Comparison of ENCODE assay signal across 24 mouse cellular contexts in genomic region chr1:132011785-132012184, GRCm38 (mm10). TPM values are rescaled to one million over a fixed set of nuclear protein-coding genes. Genes with fewer than 3 reads are reported as not detected.
DNase-seq lines count a peak whose midpoint lies in the region; ATAC-seq and TF ChIP-seq lines count a peak whose summit lies in the region.
"Had no signal": no experiment of that assay in that cellular context is flagged by ENCODE, and none has a peak within 500 bp of the region (broad histone marks: within the 10 kb centered on the region; RNA-seq: fewer than 3 reads in every experiment).

No protein-coding gene starts in this region.

- no peak for TF ChIP-seq EP300 in liver, postnatal 0 days (IDR thresholded peaks at IDR 0.05; ENCODE audit: low read depth)

- H3K9ac ChIP-seq in liver, postnatal 0 days (replicated peaks), result no peak overlapping the region
- H3K9ac ChIP-seq: embryonic facial prominence, embryonic 13.5 days; forebrain, embryonic 12.5 days; heart, embryonic 15.5 days; hindbrain, embryonic 13.5 days had no signal

- no peak for ATAC-seq in CD4-positive, CD25-positive, alpha-beta regulatory T cell, adult 4 months
- ATAC-seq in liver, postnatal 0 days, result no peak
- ATAC-seq in inflammation-experienced regulatory T-cells, adult 6 months, result no peak
- ATAC-seq: forebrain, embryonic 16.5 days; hindbrain, postnatal 0 days; Patski had no signal

- H3K27ac ChIP-seq in liver, postnatal 0 days (ENCODE audit: low read depth), result no peak overlapping the region
- H3K27ac ChIP-seq: embryonic facial prominence, embryonic 13.5 days; forebrain, embryonic 12.5 days; heart, embryonic 15.5 days; hindbrain, embryonic 13.5 days; hindbrain, postnatal 0 days had no signal

- no peak overlapping the region for H3K4me3 ChIP-seq in liver, postnatal 0 days (ENCODE audit: low read depth, low read length)
- H3K4me3 ChIP-seq: embryonic facial prominence, embryonic 13.5 days; forebrain, embryonic 12.5 days; heart, embryonic 15.5 days; hindbrain, embryonic 13.5 days had no signal

- peak overlapping the region; percentile 16; the same call in 1 of the 2 replicates for H3K4me2 ChIP-seq in liver, postnatal 0 days (ENCODE audit: low read depth, low read length)
- H3K4me2 ChIP-seq: embryonic facial prominence, embryonic 13.5 days; forebrain, embryonic 12.5 days; heart, embryonic 11.5 days; heart, embryonic 15.5 days; hindbrain, embryonic 13.5 days had no signal

- H3K9me3 ChIP-seq in liver, postnatal 0 days (ENCODE audit: low read length), result no peaks in the 10 kb centered on the region
- H3K9me3 ChIP-seq: embryonic facial prominence, embryonic 13.5 days; forebrain, embryonic 12.5 days; heart, embryonic 15.5 days; hindbrain, embryonic 13.5 days had no signal

- peak; percentile 47 for DNase-seq in CD4-positive, CD25-positive, alpha-beta regulatory T cell, adult 2 months (ENCODE audit: low read depth, low spot score)
- no peak for DNase-seq in liver, postnatal 0 days
- DNase-seq in liver (no peak), A20 (ENCODE audit: low read depth, low spot score) (peak; percentile 85)
- peak; percentile 86 for DNase-seq in induced T-regulatory cell, adult 2 months (ENCODE audit: low read depth)
- DNase-seq in lung, postnatal 25 days (ENCODE audit: low spot score), result no peak
- DNase-seq: adrenal gland, postnatal 14 days; cerebellum, adult 18-20 months; cerebellum, adult 9-11 months; cerebellum, postnatal 36 days; gastrocnemius, postnatal 36 days; heart, adult 11 months; heart, postnatal 14 days had no signal

- no peak for TF ChIP-seq CTCF in liver, postnatal 0 days (IDR thresholded peaks at IDR 0.05; ENCODE audit: low read depth)

- H3K27me3 ChIP-seq in liver, postnatal 0 days (ENCODE audit: insufficient read depth, low read length), result no peaks in the 10 kb centered on the region
- H3K27me3 ChIP-seq: embryonic facial prominence, embryonic 13.5 days; forebrain, embryonic 12.5 days; heart, embryonic 15.5 days; hindbrain, embryonic 13.5 days; Patski had no signal

- peaks cover 17% of the 10 kb centered on the region for H3K36me3 ChIP-seq in liver, postnatal 0 days (replicated peaks; ENCODE audit: insufficient read depth, low read length)

- WGBS in liver, postnatal 0 days (ENCODE audit: insufficient replicate concordance), result 59% methylated on average over 2 of the region's 2 CpGs

- peaks cover 31% of the 10 kb centered on the region for H3K4me1 ChIP-seq in liver, postnatal 0 days (ENCODE audit: insufficient read depth)

RNA-seq across cellular contexts. Expression of gene Elk4, which starts 4.4 kb away (rescaled TPM):
- polyA plus RNA-seq in CD4-positive, CD25-positive, alpha-beta regulatory T cell, adult 4 months (2017; shearing (Covaris generic)), result 10 to 100 TPM; 58.2 to 68.3 TPM
- polyA plus RNA-seq in liver, postnatal 0 days (2015; fragmentation: Nextera tagmentation; extraction: Ambion mirVana), result 10.7 and 14.6 TPM in 2 replicates
- 10 to 100 TPM; 50.1 to 81.8 (median 79.3) TPM for polyA plus RNA-seq in inflammation-experienced regulatory T-cells, adult 6 months (2017; shearing (Covaris generic))

RNA-seq across cellular contexts. Expression of gene Slc45a3, which starts 49.0 kb away (rescaled TPM):
- under 1 TPM; 0.26 to 0.49 TPM for polyA plus RNA-seq in CD4-positive, CD25-positive, alpha-beta regulatory T cell, adult 4 months (2017; shearing (Covaris generic))
- polyA plus RNA-seq in liver, postnatal 0 days (2015; fragmentation: Nextera tagmentation; extraction: Ambion mirVana), result 4.3 and 6.0 TPM in 2 replicates
- not detected for polyA plus RNA-seq in inflammation-experienced regulatory T-cells, adult 6 months (2017; shearing (Covaris generic))
- polyA plus RNA-seq: activated CD4-positive, CD25-positive, alpha-beta regulatory T cell, adult 4 months had no signal

RNA-seq across cellular contexts. Expression of gene Mfsd4a, which starts 56.1 kb away (rescaled TPM):
- 10 to 100 TPM; 29.5 to 38.7 TPM for polyA plus RNA-seq in CD4-positive, CD25-positive, alpha-beta regulatory T cell, adult 4 months (2017; shearing (Covaris generic))
- polyA plus RNA-seq in liver, postnatal 0 days (2015; fragmentation: Nextera tagmentation; extraction: Ambion mirVana), result 2.3 and 2.8 TPM in 2 replicates
- polyA plus RNA-seq in inflammation-experienced regulatory T-cells, adult 6 months (2017; shearing (Covaris generic)), result 10 to 100 TPM; 34.3 to 43.4 (median 41.3) TPM

Comparison
In these comparisons a context has a peak if more than half of its experiments do, and no peak if none do; other contexts are left out.
1. DNase-seq: peak in CD4-positive, CD25-positive, alpha-beta regulatory T cell, adult 2 months (single experiment), A20 (single experiment) and induced T-regulatory cell, adult 2 months (single experiment); none in liver, postnatal 0 days (single experiment), liver (single experiment) and lung, postnatal 25 days (single experiment).